Mouse (Mus musculus): ENCODE measurements around the gene Itga9. TPM values are rescaled to one million over a fixed set of nuclear protein-coding genes. Genes with fewer than 3 reads are reported as not detected.
A peak's percentile ranks its signal among the peaks of the same experiment; 100 is the strongest.

Itga9 gene
- total RNA-seq, 4 experiments from 2014 or later, result 4.7 to 5.8 (median 5.1) TPM

- DNase-seq (ENCODE audit: low spot score in 2 of 2), result no peak
These were observed 207.6 kb downstream of the Itga9 start for GRCm38 (mm10) chr9:118814056-118814455.

GRCm38 (mm10) chr9:118814461-118814860, 208.0 kb downstream of the Itga9 start:
- no peak for DNase-seq (ENCODE audit: low spot score in 2 of 2)

- no peak for DNase-seq (ENCODE audit: low spot score in 2 of 2)
These were observed 209.1 kb downstream of the Itga9 start for GRCm38 (mm10) chr9:118815543-118815942.

- DNase-seq (ENCODE audit: low spot score in 2 of 2), result no peak
These were observed 212.0 kb downstream of the Itga9 start for GRCm38 (mm10) chr9:118818508-118818907.

GRCm38 (mm10) chr9:118821220-118822185, 215.0 kb downstream of the Itga9 start:
- no peak for DNase-seq (ENCODE audit: low spot score in 2 of 2)

- DNase-seq (ENCODE audit: low spot score in 2 of 2), result no peak
These were observed 215.7 kb downstream of the Itga9 start for GRCm38 (mm10) chr9:118822186-118822555.

- no peak for DNase-seq (ENCODE audit: low spot score in 2 of 2)
These were observed 216.1 kb downstream of the Itga9 start for GRCm38 (mm10) chr9:118822581-118822980.

GRCm38 (mm10) chr9:118831080-118831479, 224.6 kb downstream of the Itga9 start:
- DNase-seq (ENCODE audit: low spot score in 2 of 2), result peak in 1 of 2 experiments; percentile 21

GRCm38 (mm10) chr9:118832533-118832932, 226.0 kb downstream of the Itga9 start:
- DNase-seq (ENCODE audit: low spot score in 2 of 2), result no peak

- DNase-seq (ENCODE audit: low spot score in 2 of 2), result no peak
These were observed 226.9 kb downstream of the Itga9 start for GRCm38 (mm10) chr9:118833413-118833812.

- no peak for DNase-seq (ENCODE audit: low spot score in 2 of 2)
These were observed 232.6 kb downstream of the Itga9 start for GRCm38 (mm10) chr9:118838910-118839667.

- peak; percentile 23 to 26 for DNase-seq (ENCODE audit: low spot score in 2 of 2)
These were observed 234.8 kb downstream of the Itga9 start for GRCm38 (mm10) chr9:118841247-118841646.

GRCm38 (mm10) chr9:118841907-118842432, 235.5 kb downstream of the Itga9 start:
- no peak for DNase-seq (ENCODE audit: low spot score in 2 of 2)

GRCm38 (mm10) chr9:118843711-118844110, 237.2 kb downstream of the Itga9 start:
- no peak for DNase-seq (ENCODE audit: low spot score in 2 of 2)

GRCm38 (mm10) chr9:118845003-118845402, 238.5 kb downstream of the Itga9 start:
- DNase-seq (ENCODE audit: low spot score in 2 of 2), result no peak

GRCm38 (mm10) chr9:118846766-118847165, 240.3 kb downstream of the Itga9 start:
- no peak for DNase-seq (ENCODE audit: low spot score in 2 of 2)

- no peak for DNase-seq (ENCODE audit: low spot score in 2 of 2)
These were observed 250.2 kb downstream of the Itga9 start for GRCm38 (mm10) chr9:118856665-118857064.

GRCm38 (mm10) chr9:118860613-118861141, 254.2 kb downstream of the Itga9 start:
- no peak for DNase-seq (ENCODE audit: low spot score in 2 of 2)

- DNase-seq (ENCODE audit: low spot score in 2 of 2), result no peak
These were observed 255.7 kb downstream of the Itga9 start for GRCm38 (mm10) chr9:118862214-118862613.

- no peak for DNase-seq (ENCODE audit: low spot score in 2 of 2)
These were observed 256.4 kb downstream of the Itga9 start for GRCm38 (mm10) chr9:118862852-118863260.

- DNase-seq (ENCODE audit: low spot score in 2 of 2), result no peak
These were observed 257.0 kb downstream of the Itga9 start for GRCm38 (mm10) chr9:118863528-118863927.

- DNase-seq (ENCODE audit: low spot score in 2 of 2), result no peak
These were observed 260.5 kb downstream of the Itga9 start for GRCm38 (mm10) chr9:118866949-118867348.

Data from layer of hippocampus, adult 8-10 months (tissue).